Mouse (Mus musculus): Measurements from ENCODE around the gene Zfp423. TPM values are rescaled to one million over a fixed set of nuclear protein-coding genes. Genes with fewer than 3 reads are reported as not detected.

The Zfp423 gene
- total RNA-seq, 2 experiments from 2014 or later, result 3.6 to 4.9 TPM

DNA sequence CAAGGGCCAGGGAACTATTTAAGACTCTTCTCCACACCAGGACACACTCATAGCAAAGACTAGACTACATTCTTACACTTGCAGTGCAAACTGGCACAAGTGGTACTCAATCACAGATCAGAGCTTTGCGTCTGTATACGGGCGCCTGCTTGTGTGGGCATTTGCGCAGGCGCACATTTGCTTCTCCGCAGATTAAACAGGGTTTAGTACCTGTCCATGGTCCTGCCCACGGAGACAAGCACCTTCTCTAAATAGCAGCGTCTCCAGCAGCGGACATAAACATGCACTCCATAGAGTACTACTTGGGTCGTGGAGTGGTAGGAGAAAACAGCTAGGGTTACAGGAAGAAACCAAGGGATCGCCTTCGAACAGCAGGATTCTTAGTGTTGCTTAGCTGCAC, 259.1 kb downstream of the Zfp423 start:
- DNase-seq, result peak; percentile 25 to 59

DNA sequence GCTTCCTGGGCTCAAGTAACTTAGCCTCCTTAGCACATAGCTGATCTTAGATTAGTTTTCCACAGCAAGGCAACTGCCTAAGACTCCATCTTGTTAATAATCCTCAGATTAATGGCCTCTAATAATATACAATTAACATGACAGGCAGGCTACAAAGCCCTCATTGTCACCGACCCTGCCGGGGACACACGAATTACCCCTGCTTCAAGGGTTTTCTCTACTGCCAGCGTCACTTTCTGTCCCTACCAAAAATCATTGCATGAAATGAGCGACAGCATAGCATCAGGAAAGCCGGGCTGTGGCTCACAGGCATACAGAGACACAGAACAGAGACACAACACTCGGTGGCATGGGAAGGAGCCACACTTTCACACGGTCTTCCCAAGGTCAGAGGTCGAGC, 262.3 kb downstream of the Zfp423 start:
- DNase-seq, result no peak

DNA sequence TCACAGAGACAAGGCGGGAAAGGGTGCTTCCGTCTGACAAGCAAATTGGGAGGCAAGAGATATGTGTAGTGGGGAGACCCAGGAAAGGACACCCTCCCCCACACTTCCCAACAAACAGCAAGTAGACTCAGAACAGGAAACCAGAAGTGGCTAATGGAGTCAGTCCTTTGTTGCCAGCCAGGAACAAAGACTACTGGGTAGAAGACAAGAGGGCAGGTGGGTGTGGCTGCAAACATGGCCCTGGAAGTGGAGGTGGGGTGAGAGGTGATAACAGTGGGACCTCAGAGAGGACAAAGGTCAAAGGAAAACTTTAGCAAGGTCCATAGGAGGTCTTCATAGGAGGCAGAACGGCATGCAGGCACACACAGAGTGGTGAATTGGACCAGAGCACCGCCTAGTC, 265.7 kb downstream of the Zfp423 start:
- no peak for DNase-seq

DNA sequence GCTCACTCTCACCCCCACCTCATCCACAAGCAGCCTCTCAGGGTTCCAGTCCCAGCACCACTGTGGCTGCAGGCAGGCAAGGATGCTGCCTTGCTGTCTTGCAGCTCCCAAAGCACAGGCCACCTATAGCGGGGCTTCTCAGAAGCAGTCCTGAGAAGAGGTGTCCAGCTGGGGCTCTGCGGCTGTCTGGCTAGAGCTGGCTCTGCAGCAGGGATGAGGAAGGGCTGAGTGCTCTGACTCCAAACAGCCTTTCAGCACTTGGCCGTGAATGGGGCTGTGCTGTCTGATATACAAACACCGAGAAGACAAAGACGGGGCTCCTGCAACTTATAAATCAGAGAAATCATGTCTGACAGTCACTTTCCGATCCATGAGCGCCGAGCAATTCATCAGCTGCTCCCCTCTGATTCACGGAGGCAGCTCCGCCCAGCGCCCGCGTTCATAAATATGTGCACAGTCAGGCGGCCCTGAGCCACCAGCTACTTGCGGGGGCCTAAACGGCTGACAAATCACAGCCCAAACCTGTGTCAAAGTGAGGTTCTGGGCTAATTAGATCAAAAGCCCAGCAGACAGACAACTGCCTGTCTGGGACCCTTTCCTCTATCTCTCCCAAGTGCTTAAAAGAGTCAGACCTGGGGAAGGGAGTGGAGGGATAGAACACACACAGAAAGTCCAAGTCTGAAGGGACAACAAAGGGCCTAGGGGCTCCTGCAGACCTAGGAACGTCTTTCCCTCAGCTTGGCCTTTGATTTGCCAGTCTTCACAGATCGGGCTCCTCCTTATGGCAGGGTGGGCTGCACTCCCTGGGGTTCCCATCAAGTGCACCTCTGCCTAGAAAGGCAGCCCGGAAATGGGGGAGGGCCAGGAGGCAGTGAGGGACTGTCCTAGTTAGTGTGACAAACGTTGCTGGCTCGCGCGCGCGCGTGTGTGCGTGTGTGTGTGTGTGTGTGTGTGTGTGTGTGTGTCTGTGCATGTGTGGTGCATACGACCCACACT, 269.0 kb downstream of the Zfp423 start:
- peak in 1 of 2 experiments; percentile 17 for DNase-seq

DNA sequence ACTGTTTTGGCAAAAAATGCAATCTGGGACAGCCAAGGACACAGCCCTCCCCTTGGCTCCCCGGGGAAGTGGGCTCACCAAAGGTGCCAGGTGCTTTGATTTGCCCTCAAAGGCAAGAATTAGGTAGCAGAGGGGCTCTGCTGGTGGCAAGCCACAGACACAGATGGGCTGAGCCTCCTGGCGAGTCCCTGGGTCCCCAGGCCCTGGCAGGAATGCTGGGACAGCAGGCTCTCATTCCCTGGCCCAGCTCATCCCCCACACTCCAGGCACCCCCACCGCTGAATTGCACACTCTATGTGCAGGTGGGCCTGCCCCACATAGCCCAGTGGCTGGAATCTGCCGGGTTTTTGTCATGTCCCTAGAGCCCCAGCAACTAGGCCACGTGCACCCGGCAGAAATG, 270.2 kb downstream of the Zfp423 start:
- no peak for DNase-seq

DNA sequence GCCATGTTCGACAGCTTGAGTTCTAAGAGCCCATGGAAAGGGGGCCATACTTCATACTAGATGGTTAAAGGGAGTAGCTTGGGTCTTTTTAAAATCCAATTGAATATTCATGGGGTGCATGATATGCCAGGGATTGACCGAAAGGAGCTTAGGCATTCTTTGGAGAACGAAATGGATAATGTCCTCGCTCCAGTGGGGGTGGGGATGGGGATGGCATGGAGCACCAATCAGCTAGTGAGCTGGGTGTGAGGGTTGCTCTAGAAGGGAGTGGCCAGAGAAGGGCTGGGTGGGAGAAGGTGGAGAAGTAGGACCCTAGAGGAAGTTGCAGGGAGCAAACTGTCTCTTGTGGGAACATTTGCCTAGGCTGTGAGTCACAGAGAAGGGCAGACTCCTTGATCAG, 271.0 kb downstream of the Zfp423 start:
- DNase-seq, result no peak

DNA sequence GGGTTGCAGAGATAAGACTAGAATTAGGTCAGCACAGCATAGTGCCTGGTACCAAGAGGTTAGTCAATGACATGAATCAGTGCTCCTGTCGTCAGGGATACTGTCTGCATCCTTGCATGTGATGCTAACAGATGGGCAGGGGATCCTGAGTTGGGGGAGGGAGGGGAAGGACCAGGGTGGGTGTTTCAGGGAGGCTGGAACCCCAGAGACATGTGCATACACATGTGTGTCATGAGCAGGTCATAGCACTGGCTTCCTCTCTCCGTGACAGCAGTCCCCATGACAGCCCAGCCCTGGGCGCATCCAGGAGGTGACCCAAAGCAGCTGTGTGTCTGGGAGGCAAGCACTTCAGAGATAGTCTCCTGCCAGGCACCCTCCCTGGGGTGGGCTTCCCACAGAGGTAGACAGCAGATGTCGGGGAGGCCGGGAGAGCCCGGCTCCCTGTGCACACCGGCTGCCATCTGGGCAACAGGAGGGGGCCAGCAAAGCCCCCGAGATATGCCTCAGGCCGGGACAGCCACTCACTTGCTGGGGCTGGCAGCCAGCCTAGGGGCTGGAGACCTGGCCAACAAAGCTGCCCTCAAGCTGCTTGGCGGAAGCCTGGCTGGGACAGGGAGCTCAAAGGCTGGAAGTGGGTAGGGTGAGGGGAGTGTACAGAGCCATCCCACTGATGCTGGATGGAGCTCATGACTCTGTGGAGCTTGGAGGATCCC, 272.3 kb downstream of the Zfp423 start:
- DNase-seq, result no peak

DNA sequence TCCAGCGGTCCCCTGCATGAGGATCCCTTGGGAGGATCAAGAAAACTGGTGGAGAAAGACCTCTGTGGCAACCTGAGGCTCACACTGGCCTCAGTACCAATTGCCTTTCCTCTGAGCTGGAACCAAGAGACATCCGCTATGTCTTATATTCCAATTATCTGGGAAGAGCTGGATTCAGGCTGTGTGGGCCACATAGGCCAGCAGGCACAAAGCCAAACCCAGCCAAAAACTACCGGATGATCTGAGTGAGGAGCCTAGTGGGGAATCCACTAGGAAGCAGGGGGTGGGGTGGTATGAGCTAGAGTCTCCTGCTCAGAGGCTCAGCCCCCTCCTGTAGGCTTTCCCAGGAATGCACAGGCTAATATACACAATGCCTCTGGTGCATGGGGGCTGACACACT, 273.4 kb downstream of the Zfp423 start:
- DNase-seq, result no peak

DNA sequence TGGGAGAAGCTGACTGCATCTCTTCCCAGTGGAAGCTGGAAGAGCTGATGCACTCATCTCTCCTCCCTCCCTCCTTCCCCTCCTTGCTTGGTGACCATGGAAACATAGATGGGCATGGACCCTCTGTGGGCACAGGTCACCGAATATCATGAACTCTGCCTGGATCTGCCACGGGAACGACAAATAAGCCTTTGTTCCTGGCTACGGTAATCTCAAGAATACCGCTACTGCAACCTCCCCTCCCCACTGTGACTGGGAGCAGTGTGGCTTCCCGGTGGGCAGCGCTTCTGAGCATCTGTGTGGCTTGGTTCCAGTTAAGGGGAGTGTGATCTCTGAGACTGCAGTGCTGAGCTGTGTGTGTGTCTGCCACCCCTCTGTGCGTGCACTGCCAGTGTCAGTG, 274.0 kb downstream of the Zfp423 start:
- no peak for DNase-seq

DNA sequence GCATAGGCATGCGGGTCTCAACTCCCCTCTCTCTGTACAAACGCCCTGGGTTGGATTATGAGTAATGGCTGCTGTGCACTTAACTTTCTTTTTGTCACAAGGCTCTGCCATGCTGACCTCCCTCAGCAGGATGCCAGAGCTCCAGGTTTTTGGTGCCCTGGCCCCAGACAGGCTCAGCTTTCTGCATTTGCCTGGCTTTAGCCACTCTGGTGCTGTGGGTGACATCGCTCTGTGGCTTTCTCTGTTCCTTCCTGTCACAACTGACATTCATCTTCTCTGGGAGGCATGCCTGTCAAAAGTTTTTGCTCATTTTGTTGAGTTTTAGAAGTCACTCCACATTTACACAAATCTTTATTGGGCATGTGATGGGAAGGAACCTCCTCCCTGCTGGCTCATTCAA, 277.3 kb downstream of the Zfp423 start:
- no peak for DNase-seq

DNA sequence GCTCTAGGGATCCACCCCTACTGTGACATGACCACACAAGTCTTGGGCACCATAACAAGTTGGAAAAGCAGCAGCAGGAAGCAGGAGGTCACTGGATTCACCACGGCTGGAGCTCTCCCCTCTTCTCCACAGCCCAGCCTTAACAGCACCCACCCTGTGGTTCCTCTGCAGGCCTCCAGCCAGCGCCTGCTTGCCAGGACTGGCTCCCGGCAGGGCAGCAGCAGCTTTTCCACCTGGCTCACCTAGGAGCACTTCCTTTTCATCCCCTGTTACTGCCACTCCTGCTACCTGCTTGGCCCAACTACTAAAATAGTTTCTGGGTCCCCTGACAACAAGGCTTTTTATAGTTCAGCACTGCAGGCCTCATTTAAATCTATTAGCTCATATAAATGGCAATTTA, 279.4 kb downstream of the Zfp423 start:
- DNase-seq, result no peak

DNA sequence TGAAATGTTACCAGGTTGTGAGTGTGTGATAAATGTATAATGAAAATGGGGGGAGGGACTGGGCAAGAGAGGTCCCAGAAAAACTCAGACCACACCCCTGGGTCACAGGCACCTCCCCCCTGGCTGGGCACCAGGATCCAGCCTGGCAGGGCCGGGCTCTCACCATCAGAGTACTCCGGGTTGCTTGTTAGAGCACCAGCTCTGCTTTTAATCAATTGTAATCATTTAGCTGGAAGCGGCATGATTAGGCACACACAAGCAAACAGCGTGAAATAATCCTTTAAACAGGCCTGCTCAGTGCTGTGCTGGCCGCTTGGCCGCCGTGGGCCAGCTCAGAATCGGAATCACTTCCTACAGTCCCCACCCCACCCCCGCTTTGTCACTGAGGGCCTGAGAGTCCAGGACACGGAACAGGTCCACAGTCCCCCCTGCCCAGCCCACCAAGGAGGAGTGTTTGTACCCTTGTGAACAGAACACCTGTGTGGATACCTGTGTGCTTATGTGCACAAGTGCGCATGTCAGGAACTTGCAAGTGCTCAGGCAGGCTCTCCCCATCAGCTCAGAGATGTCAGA, 279.9 kb downstream of the Zfp423 start:
- DNase-seq, result no peak

DNA sequence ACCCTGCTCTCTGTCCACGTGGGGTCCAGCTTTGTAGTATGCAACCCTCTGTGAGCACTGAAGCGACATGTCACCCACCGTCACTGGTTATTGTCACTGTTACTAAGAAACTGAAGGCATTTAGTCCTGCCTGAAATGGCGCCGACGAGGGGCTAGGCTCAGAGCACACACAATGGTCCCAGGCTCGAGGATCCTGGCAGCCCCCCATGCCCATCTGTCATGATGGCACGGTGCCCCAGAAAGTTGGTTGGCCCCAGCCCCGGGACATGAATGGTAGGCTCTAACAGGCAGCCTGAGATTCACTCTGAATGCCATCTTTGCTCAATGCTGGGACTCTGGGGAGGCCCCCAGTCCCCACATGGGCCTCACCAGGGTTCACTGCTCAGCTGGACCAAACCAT, 284.0 kb downstream of the Zfp423 start:
- no peak for DNase-seq

DNA sequence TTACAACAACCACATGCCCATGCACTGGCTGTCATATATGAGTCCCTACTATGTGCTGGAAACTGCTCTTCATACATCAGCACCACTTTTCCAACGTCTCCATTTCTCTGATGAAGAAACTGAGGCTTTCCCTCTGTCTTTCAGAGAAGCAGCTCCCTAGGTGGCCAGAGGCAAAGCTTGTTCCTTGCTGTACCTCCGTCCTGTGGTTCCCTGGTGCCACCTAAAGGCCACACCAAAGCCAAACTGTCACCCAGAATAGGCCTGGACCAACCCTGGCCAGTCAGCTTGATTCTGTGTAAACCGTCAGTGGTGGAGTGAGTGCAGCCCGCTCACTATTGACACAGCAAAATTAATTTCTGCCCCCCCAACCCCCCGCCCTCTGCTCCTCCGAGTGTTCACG, 285.2 kb downstream of the Zfp423 start:
- DNase-seq, result no peak

DNA sequence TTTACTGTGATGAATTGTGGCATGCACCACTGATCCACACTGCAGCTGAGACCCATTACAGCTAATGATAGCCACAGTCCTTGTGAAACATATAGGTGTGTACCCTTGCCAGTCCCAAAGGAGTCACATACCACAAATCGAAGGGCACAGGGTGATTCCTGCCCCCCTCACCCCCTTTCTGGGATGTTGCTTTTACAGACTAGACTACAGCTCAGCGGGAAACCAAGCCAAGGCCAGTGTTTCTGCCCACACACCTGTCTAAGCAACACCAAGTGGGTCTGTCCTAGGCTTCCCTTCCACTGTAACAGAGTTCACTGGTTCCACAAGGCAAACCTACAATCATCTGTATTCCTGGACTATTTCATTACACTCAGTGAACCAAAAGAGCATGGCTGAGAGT, 287.2 kb downstream of the Zfp423 start:
- DNase-seq, result no peak

DNA sequence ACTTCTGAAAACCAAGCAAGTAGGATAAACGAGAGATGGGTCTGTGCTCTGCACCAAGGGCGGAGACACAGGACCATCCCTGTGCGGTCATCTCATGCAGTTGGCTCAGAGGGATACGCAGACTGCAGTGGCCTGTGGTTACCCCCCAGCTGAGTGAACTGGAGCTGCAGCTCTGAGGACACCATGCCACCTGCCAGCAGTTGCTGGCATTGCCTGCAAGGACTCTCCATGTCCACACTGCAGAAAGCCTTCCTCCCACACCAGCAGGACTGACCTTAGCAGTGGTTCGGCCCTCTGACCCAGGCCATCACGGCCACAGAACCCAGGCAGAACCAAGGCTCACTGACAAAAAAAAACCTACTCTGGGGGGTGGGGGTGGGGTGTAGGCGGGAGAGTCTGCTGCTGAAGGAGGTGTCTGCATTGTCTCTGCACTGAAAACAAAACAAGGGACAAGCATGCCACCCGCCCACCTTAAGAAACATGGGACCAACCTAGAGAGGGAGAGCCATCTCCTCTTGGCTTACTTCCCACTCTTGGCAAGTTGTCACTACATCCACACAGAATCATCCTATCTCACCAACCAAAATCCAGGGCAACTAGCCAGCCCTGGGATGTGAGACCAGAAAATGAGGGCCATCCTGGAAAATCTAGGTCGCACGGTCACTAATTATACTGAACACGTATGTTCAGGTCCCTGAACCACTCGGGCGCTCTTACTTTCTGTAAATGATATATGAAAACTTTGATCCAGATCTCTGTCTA, 288.0 kb downstream of the Zfp423 start:
- no peak for DNase-seq

DNA sequence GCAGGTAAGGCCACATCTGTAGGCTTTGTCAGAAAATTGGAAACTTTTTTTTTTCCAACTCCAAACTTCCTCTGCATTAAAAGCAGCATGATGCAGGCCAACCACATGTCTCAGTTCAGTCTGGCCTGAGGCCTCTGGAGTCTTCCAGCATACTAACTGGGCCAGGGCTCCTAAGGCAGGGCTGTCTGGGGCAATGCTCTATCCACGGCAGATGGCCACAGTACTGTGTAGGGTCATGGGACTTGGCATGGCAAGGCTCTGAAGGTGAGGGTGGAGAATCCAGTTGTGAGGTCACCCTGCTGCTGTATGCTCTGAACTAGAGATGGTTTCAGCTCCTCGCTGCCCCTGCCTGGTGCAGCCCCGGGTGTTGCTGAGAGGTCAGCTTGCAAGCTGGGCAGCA, 289.2 kb downstream of the Zfp423 start:
- no peak for DNase-seq

DNA sequence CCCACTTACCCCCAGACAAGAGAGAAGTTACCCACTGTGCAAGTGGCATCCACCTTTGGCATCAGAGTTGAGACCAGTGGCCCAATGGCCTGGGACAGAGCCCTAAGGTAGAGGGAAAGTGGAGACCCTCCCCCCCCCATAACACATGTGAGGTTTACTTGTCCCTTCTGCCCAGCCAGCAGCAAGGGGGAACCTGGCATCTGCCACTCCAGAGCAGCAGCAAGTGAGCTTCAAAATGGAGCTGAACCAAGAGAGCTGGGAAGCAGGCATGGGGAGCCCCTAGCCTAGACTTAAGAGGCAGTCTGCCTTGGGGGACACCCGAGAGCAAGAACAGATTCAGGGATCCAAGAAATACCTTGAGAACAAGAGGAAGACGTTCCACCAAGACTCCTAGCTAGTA, 290.7 kb downstream of the Zfp423 start:
- no peak for DNase-seq

DNA sequence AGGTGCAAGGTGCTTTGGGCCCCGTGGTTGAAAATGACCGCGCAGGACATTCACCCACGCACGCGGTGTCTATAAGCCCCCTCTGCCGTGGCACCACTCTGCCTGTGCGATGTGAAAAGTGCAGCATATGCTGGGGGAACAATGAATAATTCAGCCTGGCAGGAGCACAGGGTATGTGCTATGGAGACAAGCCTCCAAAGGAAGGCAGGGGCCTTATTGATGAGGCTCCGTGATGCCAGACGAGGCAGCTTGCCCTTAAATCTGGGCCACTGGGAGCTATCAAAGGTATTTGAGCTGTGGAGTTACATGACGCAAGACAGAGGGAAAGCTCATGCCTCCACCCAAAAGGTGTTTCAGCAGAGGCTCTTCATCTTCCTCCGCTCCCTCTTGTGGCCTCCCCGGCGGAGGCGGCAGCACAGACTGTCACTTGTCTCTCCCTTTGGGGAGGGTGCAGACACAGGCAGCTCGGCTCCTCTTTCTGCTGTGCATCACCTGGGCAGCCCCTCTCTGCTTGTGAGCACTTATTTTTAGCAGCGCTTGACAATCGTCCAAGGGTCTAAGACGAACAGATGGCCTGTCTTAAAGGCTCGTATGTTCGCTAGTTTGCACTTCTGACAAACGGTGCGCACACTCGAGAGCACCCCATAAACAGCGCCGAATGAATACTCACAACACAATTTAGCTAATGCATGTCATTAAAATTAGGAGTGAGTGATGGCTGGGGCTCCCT, 291.3 kb downstream of the Zfp423 start:
- DNase-seq, result no peak

DNA sequence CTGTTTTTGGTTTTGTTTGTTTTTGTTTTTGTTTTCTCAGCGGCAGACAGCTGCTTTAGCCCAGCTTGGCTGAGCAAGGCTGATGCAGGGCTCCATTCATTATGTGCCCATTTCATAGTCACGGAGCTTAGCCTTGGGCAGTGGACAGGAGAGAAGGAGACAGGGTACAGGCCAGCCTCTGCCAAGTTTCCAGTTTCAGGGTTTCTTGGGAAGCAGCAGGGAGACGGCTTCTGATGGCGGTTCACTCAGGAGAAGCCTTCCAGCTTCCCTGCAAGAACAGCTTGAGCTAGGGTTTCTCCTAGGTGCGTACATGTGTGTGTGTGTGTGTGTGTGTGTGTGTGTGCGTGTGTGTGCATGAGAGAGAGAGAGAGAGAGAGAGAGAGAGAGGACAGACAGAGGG, 292.1 kb downstream of the Zfp423 start:
- DNase-seq, result no peak

DNA sequence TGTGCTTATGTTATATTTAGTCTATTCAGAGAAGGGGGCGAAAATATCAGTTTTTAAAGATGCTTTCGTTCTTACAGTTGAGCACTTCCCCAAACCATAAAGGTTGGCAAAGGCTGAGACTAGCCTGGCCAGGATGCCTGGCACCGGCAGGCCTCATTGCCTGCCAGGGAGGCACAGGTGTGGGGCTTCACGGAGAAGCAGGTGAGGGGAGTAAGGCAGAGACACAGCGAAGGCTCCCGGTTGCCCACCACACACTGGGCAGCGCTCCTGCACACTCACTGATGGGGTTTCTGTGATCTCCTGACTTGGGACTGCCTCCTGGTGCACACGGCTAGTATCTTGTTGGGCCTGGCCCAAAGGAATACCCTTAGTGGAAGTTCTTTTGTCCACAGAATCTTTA, 294.1 kb downstream of the Zfp423 start:
- no peak for DNase-seq

DNA sequence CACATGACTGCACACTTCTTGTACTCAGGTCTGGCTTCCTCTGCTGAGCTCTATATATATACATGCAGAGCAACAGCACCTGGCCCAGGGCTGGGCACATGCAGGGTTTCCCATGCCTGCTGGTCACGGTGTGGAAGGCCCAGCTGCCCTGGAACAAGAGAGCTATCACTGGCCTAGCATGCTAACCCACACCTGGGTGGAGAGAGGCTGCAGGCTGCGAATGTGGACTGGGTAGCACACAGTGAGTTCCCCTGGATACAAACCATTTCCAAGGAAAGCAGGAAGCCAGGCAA, 295.2 kb downstream of the Zfp423 start:
- peak in 1 of 2 experiments; percentile 10 for DNase-seq
